Mouse (Mus musculus) heart, adult 18-20 months (tissue): ENCODE measurements around the gene Arel1. TPM values are rescaled to one million over a fixed set of nuclear protein-coding genes. Genes with fewer than 3 reads are reported as not detected.

Experiments used
- DNase-seq, 2 experiments: peaks; one replicate each; pipeline ENCODE4 v3.0.0; 2021 to 2022; ENCODE audit warnings: mixed read lengths in 1 of 2
- total RNA-seq, 2 experiments: library from RNA; stranded (reverse); gene quantifications; 2 replicates each; pipeline ENCODE4 v1.2.3; 2021

Gene Arel1
- total RNA-seq, 2 experiments from 2014 or later: 40.8 to 50.3 TPM

DNA sequence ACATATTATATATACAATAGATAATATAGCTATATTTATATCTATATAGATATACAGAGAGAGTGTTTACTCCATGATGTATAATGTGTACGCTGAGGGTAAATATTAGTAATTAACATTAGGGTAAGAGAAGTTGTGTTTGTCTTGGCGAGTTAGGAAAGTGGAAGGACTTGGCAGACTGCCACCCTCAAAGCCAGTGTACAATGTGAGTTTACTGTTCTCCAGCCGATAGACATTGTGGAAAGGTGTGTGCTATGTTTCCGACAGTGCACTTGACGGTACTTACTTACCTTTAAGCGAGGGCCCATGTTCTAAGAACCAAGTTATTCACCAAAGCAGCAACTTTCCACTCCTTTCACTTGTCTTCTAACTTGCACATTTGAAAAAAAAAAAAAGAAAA is 19.9 kb downstream of the Arel1 start:
- DNase-seq: peak in 1 of 2 experiments; percentile 24

DNA sequence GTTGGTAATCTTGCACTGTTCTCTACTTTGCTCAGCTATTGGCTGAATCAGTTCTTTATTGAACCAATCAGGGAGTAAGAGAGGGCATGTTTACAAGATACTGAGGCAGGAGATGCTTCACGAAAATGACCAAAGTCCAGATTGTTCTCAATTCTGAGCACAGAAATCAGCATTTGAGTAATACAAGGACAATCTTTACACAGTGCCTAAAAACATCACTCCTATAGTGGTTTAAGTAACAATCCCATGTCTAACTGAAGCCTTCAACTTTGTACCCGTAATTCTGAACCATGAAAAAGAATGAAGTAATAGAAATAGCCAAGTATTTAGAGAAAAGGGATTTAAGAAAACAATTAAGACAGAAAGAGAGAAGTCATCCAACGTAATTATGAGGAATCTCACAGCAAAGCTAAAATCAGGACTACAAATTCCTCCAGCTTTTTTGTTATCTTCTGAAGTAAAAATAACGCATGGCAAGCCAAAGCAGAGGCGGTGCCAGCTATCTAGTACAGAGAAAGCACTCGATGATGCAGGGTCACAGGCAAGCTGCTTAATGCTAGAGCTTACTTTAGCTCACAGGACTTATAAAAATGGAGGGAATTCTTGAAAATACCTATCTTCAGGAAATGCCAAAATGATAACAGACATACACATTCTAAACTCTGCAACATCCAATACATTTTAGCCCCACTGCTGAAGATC is 22.0 kb downstream of the Arel1 start:
- DNase-seq: peak; percentile 33 to 56

DNA sequence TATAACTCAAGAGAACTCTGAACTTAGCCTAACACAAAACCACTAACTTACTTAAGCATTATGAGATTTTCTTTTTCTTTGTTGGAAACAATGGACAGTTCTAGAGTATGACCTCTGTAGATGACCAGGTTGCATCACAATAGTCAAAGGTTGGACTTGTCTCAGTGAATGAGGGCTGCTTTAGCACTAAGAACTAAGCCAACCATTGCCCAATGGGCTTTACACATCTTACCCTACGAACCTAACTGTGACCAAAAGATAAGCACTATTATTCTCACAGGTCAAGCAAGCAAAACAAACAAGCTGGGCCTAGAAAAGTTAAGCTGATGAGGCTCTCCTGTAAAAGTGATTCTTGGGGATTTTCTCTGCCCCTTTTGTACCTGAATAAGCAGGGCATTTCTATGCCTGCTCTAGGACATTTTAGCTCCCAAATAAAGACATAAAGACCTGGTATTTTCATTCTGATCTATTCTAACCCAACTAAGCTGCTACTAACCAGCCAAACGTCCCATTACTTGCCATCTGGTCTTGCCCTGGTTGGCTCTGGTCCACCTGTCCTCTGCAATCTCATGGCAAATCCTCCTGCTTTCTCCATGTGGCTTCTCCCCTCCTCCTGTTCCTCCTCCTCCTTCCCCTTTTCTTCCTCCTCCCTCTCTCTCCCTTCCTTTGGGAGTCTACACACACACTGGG is 22.7 kb downstream of the Arel1 start:
- no peak for DNase-seq

DNA sequence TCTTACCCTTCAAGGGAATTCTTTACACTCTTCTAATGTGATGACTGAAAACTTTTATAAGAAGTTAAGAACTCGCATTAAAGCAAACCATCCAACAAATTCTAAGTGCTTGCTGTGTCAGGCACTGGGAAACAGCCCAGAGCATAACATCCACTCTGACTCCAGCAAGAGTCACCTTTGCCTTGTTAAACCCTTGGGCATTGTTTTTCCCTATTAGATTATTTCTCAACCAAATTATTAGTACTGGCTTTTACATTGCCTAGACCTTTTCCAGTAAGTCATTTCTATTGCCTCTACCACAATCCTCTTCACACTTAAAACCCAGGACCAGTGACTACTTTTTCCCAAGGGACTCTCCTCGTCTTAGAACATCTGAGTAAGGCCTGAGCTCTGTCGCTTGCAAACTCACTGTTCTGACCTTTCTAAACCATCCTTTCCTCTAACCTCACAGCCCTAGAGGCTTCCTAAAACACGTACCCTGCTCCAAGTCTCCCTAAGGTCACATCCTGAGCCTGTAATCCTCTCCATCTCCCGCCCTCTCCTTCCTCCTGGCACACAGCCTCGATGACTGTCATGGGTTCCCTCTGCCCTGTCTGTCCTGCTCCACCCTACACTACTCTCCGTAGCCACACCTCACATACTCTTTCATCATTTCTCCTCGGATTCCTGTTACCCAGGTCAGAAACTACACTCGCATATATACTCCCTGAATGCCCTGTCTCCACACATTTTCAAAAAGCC is 25.7 kb downstream of the Arel1 start:
- DNase-seq: no peak

DNA sequence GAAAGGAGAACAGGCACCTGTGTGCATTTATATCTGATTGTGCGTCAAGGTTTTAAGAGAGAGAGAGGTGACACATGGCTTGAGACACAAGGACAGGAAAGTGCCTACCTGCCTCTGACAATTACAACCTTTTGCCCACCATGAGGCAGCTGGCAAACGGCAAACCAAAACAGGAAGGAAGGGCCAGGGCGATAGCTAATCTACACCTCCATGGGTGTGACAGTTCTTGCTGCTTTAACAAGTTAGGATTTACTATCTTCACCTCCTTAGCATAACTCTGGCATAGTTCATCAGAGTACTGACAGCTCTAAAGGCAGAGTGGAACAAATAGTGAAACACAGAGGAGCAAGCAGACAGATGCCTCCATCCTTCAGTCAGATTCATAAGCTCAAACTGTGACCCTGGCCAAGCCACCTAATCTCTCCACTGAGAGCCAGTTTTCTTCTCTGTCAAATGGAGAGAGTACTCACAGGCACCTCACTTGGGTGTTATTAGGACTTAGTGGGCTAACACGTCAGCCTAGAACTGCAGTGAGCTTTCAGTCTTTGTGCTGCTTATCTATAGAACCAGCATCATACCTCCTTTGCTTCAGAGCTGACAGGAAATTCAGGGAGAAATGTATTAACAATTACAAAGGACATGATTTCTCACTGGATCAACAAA is 26.4 kb downstream of the Arel1 start:
- DNase-seq: peak in 1 of 2 experiments; percentile 24

DNA sequence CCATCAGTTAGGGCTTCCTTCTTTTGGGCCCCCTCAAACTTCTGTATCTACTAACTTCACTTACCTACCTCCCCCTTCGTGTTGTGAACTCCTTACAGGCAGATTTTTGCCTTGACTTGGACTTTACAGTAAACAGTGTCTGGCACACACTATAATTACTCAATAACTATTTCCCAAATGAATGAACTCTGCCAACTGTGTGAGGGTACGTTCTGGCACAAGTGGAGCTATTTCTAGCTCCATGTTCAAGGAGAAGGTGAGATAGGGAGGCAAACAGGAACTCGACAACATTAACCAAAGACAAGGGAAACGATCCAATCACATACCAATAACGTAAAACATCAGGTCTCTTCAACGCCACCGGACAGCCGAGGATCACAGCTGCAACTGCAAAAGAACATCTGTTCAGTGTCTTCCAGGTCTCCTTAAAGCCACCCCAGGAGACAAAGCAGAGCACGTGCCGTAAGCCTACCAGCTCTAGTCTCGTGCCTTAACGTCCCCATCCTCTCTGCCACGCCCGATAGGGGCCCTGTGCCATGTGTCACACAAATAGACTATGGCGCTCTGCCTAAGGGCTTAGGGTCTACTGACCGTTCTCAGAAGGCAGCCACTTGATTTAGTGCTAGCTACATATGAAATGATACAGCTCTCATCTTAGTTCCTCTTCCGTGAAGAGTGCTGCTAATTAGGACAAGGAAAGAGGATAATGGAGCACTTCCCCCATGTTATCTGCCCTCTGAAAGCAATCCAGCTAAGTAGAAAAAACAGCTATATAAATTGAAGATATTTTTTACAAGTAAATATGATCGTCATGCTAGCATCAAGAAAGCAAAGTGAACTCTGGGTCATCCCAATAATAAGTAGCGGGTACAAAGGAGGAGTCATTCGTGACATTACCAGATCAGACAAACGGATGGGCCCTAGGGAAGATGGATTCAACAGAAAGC is 27.4 kb downstream of the Arel1 start:
- DNase-seq: peak; percentile 70 to 72

DNA sequence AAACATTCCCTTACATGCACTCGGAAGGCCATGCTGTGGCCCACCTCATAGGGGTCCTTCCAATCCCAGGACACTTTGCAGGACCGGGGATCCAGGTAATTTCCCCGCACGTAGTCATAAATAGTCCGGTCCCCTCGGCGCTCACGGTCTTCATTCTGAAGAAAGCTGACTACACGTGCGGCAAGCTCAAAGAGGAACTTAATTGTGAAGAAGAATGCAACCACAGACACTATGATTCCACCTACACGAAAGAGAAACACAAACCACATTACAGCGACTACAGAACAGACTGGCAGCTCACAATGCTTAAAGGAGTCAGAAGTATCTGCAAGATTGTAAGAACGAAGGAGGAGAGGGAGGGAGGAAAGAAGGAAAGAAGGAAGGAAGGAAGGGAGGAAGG is 29.0 kb downstream of the Arel1 start:
- DNase-seq: no peak

DNA sequence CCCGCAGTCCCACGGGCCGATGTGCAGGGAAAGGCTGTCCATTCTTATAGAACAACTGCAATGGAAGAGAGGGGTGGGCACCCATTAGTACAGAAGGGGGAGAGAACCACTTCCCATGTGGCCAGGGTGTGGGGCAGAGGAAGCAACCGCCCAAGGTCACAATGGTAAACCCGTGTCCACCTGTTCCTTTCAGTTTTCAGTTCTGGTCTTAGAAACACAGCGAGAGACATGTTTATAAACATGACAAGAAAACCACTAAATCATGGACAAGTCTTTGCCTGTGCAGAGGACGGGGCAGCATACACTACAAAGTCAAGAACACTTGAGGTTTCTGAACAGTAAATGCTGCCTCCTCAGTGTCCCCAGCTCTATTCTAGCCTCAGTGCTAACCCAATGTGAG is 30.4 kb downstream of the Arel1 start:
- no peak for DNase-seq

DNA sequence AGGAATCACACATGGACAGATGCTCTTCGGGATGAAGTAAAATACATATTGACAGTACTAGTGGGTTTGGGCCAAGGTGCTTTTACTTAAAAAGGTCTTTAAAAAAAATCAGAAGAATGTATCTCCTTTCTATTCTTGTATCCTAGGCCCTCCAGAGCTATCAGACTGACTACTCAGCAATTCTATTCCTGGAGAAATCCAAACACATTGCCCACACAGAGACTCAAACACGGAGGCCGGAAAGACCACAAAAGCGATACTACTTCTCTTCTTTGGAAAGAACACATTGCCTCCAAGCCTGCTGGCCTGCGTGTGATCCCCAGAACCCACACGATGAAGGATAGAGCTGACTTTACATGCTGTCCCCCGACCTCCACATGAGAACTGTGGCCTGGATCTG is 31.6 kb downstream of the Arel1 start:
- DNase-seq: peak in 1 of 2 experiments; percentile 36

DNA sequence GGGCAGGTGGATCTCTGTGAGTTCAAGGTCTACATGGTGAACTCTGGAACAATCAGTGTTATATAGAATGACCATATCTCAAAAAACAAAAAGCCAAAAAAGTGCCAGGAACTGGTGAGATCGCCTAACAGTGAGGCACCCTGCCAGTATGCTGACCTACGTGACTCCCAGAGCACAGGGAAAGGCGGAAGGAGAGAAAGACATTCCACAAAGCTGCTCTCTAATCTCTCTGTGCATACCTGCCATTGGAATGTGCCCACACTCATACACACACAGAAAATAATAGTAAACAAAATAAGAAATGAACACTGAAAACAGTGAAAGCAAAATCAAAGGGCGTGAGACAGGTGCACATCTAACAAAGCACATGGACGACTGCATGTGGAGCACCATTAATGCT is 35.4 kb downstream of the Arel1 start:
- DNase-seq: no peak

DNA sequence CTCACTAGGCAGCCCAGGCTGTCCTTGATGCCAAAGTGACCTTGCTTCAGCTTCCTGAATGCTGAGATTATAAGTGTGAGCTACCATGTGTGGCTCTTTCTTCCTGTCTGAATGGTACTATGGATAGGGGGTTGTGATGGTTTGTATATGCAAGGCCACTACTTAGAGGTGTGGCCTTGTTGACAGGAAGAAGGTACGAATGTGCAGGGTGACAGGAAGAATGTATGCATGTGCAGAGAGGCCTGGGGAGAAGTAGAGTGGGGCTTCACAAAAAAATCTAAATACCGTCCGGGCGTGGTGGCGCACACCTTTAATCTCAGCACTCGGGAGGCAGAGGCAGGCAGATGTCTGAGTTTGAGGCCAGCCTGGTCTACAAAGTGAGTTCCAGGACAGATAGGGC is 38.5 kb downstream of the Arel1 start:
- no peak for DNase-seq

DNA sequence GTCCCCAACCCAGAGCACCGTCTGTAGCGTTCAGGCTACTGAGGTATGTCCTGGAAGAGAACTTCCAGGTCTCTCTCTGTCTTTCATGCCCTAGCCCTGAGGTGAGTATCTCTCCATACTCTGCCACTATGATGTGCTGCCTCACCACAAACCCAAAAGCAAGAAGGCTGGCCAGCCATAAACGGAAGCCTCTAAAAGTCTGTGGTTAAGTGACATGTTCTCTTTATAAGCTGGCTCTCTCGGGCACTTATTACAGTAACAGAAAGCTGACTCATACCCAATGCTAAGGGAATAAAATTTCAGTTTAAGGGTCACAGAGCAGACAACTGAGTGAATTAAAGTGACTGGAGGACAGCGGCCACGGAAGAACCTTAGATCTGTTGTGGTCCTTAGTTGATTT is 44.2 kb downstream of the Arel1 start:
- DNase-seq: no peak

DNA sequence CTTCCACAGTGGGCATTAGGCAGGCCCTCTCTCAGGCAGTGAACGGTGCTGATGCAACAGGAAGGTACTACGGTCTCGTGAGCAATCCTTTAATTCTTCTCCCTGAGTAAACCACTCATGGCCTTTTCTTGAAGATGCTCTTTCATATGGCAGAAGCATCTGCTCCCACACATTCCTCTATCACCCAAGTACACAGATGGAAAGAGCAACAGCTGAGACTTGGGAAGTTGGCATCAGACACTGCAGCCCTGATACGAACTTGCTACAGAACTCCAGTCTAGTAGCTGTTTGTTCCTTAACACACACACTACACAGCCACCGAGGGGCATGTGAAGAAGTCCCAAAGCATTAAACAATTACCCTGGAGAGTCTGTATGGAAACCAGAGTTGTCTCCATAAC is 46.4 kb downstream of the Arel1 start:
- no peak for DNase-seq

DNA sequence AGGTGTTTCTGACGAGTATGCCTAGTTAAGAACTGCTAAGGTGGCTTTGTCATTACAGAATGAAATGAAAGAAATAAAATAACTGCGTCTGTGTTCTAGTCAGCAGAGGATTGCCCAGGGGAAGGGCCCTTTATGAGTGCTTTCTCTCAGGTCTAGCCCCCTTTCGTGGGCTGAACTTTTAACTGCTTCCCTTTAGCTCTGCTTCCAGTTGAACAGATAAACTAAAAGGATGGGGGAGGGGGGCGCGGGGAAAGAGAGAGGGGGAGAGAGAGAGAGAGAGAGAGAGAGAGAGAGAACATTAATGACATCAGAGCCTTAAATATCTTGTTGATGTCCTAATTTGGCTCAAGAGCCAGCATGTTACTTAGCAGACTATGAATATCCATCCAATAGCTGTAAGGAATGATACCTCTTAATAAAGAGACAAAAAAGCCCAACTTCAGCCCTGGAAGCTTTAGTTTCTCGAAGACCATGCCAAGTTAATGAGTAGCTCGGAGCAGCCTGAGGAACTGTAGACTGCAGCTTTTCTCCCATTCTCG is 48.8 kb downstream of the Arel1 start:
- peak in 1 of 2 experiments; percentile 33 for DNase-seq

DNA sequence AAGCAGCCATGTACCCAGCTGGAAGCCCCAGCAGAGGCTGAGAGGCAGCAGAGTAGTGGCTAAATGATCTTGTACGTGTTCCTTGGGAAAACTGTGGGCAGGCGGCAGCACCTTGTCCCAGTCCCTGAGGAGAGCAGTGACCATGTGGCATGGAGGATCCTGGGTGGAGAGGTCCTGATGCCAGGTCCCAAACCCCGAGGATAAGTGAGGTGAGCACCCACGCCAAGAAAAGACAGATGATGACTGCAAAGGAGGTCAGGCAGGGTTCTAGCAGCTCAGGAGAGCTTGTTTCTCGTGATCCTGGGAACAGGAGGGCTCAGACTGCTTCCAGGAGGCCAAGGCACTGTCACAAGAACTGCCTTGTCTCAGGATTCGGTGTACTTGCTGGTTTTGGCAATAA is 51.9 kb downstream of the Arel1 start:
- DNase-seq: no peak

DNA sequence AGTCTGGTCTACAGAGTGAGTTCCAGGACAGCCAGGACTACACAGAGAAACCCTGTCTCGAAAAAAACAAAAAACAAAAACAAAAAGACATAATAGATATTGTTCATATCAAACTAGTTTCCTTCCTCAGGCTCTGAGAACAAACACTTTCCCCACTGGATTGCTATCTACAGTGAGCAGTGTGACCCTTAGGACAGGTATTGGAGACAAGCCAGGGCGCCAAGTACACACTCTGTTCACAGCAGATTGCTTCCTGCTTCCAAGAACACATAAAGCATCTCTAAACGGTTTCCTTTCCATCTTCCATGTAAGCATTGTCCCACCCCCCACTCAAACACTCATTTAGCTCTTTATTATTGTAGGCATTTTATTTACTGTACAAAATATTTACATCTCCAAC is 52.9 kb downstream of the Arel1 start:
- DNase-seq: no peak

DNA sequence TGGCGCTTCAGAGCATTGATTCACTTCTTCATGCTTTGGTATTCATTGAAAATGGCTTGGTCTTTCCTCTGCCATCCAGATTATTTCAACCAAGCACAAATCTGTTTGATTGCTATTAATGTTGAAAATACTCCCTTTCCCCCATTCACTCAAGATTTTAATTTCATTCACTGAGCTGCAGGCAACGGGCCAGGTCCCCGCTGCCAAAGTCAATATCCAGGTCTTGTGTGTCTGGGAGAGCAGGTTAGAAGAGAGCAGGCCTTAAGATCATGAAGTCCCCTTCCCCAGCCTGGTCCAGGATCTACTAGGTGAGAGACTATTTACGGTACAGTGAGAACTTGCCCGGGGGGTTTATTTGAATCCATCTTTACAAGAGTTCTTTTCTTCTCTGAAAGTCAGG is 55.7 kb downstream of the Arel1 start:
- DNase-seq: no peak

DNA sequence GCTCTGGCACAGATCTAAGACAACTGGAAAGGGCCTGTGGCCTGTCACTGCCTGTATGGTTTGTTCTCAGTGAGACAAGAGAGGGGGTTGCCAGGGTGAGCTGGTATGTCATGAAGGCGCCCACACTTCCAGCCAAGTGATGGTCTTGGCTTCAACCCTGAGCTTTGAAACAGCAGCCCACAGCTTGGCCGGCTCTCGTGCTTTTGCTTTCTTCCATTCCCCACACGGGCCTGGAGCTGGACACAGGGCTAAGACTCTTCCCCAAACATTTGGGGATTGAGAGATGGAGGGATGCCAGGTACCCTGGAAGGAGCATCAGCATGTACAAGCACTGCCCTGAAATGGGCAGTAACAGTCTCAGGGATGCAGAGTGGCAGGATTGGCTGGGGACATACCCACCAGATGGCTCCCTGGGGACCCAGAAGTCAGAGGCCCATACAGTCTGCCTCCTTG is 58.0 kb downstream of the Arel1 start:
- DNase-seq: no peak

DNA sequence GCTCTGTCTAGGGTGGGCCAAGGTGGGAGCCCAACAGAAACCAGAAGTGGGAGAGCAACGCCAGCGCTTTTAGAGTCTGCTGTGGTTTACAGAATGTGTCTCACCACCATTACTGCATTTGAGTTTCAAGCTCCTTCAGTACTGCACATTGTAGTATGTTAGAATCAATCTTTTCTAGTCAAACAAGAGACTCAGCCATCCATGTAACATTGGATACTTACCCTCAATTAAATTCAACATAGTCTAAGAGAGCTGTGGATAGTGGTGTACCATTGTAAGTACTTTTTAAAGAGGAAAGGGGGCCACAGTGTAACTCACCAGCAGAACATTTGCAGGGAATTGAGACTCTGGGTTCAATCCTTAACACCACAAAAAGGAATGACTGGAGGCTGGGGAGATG is 59.1 kb downstream of the Arel1 start:
- DNase-seq: no peak

DNA sequence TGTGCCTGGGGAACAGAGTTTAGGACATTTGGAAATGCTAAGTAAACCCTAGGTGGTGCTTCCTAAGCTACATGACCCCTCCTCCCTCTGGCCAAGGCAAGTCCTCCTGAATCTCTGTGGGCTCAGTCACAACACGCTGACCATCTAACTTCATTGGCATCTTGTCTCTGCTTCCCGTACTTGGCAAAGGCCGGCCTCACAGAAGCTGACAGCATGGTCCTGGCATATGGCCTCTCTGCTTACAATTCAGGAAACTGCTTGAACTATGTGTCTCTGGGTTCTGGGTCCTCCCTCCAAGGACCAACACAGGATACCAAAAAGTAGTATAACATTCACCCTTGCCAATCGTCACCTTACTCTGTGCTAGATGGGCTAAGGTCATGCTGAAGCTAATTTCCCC is 60.6 kb downstream of the Arel1 start:
- no peak for DNase-seq
